Mouse (Mus musculus) CH12.LX (cell line): ENCODE results near the gene Fermt2.

Source experiments
- CTCF ChIP-seq, 2 experiments: IDR thresholded peaks in 1 of 2; conservative IDR thresholded peaks in 1 of 2; 2 replicates each; pipeline ENCODE4 v1.5.1; 2011 to 2012; ENCODE audit warnings: low read depth in 2 of 2, low read length in 2 of 2, improper control_type of control experiment in 1 of 2, inconsistent platforms in 1 of 2, mild to moderate bottlenecking in 1 of 2, moderate library complexity in 1 of 2
- EP300 ChIP-seq: IDR thresholded peaks from 2 replicates; pipeline ENCODE4 v1.6.1; 2011; ENCODE audit warnings: low read length, improper control_type of control experiment
- GABPA ChIP-seq: IDR thresholded peaks from 2 replicates; pipeline ENCODE4 v1.6.1; 2012; ENCODE audit warnings: low read depth, low read length, improper control_type of control experiment, inconsistent platforms; ENCODE audit not compliant: insufficient replicate concordance
- POLR2A ChIP-seq: IDR thresholded peaks from 2 replicates; pipeline ENCODE4 v1.6.1; 2011; ENCODE audit warnings: low read depth, mild to moderate bottlenecking, improper control_type of control experiment, low read length
- SMC3 ChIP-seq: IDR thresholded peaks from 2 replicates; pipeline ENCODE4 v1.6.1; 2011; ENCODE audit warnings: low read depth, low read length, improper control_type of control experiment
- USF1 ChIP-seq: IDR thresholded peaks from 2 replicates; pipeline ENCODE4 v1.6.1; 2014; ENCODE audit warnings: low read depth, mild to moderate bottlenecking, inconsistent platforms, low read length, improper control_type of control experiment

- TF ChIP-seq CTCF (conservative IDR thresholded peaks at IDR 0.05 in 1 of 2, IDR thresholded peaks at IDR 0.05 in 1 of 2; ENCODE audit: low read depth in 2 of 2, low read length in 2 of 2) (no peak), USF1 (no peak), SMC3 (no peak), POLR2A (no peak), GABPA (no peak), EP300 (no peak)
Observed at GRCm38 (mm10) chr14:45459877-45460276, 70.0 kb downstream of the Fermt2 start.
